Mouse (Mus musculus): Measurements from ENCODE around the gene Cttnbp2. TPM values are rescaled to one million over a fixed set of nuclear protein-coding genes. Genes with fewer than 3 reads are reported as not detected.
A peak's percentile ranks its signal among the peaks of the same experiment; 100 is the strongest.

Gene Cttnbp2
- 100 to 1,000 TPM; 124 to 157 TPM for total RNA-seq (2021)

- peak; percentile 81 to 83 for DNase-seq (ENCODE audit: low spot score in 2 of 2)
- intact Hi-C loops (cut with DNase I): loop anchor here (5.0 kb wide), 3 partner anchors 67 to 303 kb away; no protein-coding TSS in a partner anchor
Measured at GRCm38 (mm10) chr6:18514480-18515352, at the start of gene Cttnbp2. Cttnbp2 (minus strand) TSS chr6:18514843.

DNA sequence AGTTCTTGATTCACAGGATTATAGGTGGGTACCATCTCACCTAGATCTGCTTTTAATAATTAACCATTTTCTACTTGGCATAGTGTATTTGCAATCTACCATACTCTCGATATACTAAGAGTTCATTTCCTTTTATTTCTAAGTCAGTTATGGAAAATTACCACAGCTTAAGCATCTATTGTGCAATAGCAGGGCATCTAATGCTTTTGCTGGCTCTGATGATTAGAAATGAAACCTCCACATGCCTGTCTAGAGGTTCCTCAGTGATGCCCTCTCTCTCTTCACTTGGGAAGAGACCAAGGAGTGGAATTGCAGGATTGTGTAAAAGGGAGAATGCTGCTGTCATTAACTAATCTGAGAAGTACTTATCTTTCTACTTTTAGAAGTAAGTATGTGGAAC is 44.4 kb upstream of the Cttnbp2 start:
- intact Hi-C loops (cut with DNase I): no loop called here
- DNase-seq (ENCODE audit: low spot score in 2 of 2): no peak

- intact Hi-C loops (cut with DNase I): no loop called here
Measured at GRCm38 (mm10) chr6:18547516-18548465, 33.1 kb upstream of the Cttnbp2 start.

DNA sequence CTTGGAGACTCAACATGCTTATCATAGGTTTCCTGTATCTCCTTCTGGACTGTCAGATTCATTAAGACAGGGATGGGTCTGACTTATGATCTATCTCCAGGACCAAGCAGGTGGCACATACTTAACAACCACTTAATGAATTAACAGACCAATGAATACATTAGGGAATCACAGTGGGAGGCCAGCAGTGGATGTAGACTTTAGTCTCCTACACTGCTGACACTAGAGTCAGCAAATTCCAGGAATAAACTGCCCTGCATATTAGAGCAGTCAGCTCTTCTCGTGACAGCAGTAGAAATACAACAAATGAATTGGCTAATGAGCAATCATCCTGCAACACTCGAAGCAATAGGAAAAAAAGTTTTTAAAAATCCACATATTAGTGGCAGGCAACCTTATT is 29.2 kb upstream of the Cttnbp2 start:
- intact Hi-C loops (cut with DNase I): no loop called here

More at GRCm38 (mm10) chr6:18547516-18548465, 33.1 kb upstream of the Cttnbp2 start:
- peak; percentile 18 to 56 for DNase-seq (ENCODE audit: low spot score in 2 of 2)

DNA sequence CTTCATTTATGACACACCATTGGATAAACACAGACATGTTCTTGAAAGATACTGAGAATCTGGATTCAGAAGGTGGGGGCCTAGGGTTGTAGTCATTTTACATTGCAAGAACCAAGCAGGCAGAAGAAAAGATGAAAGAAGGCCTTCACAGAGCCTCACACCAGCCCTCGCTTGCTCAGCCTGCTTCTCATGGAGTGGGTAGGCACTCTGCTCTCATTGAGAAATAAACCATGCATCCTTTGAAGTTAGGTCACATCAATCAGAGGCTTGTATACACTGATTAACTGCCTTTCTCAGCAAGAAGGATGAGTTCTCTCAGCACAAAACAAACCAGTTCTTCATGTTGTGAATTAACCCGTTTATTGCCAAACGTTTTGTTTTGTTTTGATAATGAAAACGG is 25.8 kb upstream of the Cttnbp2 start:
- no peak for DNase-seq (ENCODE audit: low spot score in 2 of 2)
- intact Hi-C loops (cut with DNase I): no loop called here

More for the DNA sequence above, 29.2 kb upstream of the Cttnbp2 start:
- no peak for DNase-seq (ENCODE audit: low spot score in 2 of 2)

GRCm38 (mm10) chr6:18530394-18530793 is 15.8 kb upstream of the Cttnbp2 start:
- peak in 1 of 2 experiments; percentile 70 for DNase-seq (ENCODE audit: low spot score in 2 of 2)
- intact Hi-C loops (cut with DNase I): no loop called here

- intact Hi-C loops (cut with DNase I): no loop called here
- peak in 1 of 2 experiments; percentile 78 for DNase-seq (ENCODE audit: low spot score in 2 of 2)
Measured at GRCm38 (mm10) chr6:18517626-18518025, 3.0 kb upstream of the Cttnbp2 start.

GRCm38 (mm10) chr6:18513611-18514473 is 801 bp downstream of the Cttnbp2 start:
- DNase-seq (ENCODE audit: low spot score in 2 of 2): peak; percentile 44 to 74
- intact Hi-C loops (cut with DNase I): loop anchor here (5.0 kb wide), 3 partner anchors 67 to 303 kb away; no protein-coding TSS in a partner anchor

DNA sequence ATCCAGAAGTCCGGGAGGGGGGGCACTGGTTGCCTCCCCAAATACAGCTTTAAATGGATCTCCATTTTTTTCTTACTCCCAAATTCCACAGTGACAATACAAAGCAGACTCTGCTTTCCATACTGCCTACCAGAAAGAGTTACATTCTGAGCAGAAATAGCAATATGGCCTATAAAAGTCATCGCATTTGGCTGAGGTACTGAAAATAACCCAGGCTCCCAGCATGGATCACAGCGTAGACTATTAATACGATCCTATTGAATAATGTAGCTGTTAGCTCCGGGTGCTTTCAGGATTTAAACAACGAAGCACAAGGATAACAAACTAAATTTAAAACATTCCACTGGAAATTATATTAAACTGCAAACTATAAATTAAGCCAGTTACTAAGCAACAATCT is 2.8 kb downstream of the Cttnbp2 start:
- intact Hi-C loops (cut with DNase I): loop anchor here (5.0 kb wide), 3 partner anchors 65 to 305 kb away; no protein-coding TSS in a partner anchor
- DNase-seq (ENCODE audit: low spot score in 2 of 2): peak in 1 of 2 experiments; percentile 64

DNA sequence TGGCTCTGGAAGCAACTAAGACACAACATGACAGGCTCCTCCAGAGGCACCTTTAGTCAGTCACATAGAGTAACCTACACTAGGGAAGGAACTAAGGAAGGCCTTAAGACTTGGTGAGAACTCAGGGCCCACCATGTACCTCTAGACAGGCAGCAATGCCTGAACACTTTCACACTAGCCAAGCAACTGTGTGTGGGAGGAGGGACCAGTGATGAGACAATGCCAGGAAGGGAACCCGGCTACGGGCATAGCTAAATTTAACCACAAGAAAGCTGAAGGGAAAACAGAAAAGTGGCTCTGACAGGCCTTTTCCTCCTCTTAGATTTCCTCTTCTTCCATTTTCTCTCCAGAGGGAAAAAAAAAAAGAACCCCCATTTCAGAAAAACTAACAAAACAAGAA is 6.6 kb downstream of the Cttnbp2 start:
- intact Hi-C loops (cut with DNase I): no loop called here
- DNase-seq (ENCODE audit: low spot score in 2 of 2): peak in 1 of 2 experiments; percentile 70

GRCm38 (mm10) chr6:18499833-18500232 is 14.8 kb downstream of the Cttnbp2 start:
- DNase-seq (ENCODE audit: low spot score in 2 of 2): no peak
- intact Hi-C loops (cut with DNase I): loop anchor here (10.0 kb wide), 1 partner anchor 95 kb away; no protein-coding TSS in a partner anchor

DNA sequence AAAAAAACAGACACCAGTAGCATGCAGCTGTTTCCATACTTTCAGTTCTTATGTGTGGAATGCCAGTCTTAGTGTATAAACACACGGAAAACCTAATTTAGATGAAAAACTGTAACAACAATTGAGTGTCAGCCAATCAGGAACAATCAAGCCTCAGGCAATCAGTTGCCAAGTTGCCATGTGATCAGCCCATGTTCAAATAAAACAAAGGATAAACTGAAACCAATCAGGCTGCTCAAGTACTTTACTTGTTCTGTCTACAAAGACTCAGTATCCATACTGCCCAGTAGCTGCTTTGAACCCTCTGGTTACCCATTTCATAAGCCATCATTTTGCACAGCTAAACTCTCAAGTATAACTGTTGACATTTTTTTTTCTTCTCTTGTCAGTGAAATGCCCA is 21.7 kb downstream of the Cttnbp2 start:
- no peak for DNase-seq (ENCODE audit: low spot score in 2 of 2)
- intact Hi-C loops (cut with DNase I): loop anchor here (1.0 to 10.0 kb wide), 2 partner anchors 11 to 88 kb away; no protein-coding TSS in a partner anchor

DNA sequence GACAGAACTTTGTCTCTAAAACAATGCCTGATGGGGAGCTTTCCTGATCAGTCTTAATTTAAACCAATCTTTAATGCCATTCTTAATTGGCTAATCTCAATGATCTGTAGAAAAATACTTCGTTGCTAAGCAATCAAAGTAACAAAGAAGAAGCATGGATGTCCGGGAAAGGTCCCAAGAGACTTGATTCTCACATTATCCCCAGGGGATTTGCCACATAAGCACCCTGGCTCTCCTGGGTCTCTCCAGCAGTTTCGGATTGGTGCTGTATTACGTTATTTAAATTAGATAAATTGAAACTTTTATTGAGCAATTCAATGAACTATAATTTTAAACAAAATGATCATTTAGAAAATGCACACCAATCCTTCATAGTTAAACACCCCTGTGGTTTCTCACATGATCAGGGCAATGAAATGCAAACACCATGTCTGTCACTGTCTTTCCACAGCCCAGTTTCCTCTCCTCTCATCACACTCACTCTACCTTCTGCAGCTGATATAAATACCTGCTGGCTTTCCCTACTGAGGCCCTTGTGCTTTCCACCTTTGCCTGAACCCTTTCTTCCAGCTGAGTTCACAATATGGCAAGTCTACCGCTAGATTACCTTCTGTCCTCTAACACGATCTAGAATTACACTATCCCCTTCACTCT is 22.3 kb downstream of the Cttnbp2 start:
- no peak for DNase-seq (ENCODE audit: low spot score in 2 of 2)
- intact Hi-C loops (cut with DNase I): loop anchor here (1.0 to 10.0 kb wide), 2 partner anchors 10 to 88 kb away; no protein-coding TSS in a partner anchor

DNA sequence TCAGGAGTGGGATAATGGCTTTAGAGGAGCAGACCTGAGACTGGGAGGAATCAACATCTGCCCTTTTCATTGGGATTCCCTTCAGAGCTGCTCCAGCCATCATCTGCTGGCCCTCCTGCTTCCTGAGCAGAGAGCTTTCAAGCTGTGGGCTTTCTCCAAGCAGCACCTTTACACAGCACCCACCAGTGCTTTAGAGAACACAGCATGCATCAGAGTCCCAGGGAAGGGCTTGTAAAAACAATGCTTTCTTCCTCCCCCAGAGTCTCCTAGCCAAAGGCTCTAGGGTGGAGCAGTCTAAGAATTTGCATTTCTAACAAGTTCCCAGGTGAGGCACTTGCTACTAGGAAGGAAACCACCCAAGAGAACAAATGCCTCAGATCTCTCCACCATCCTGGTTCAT is 29.6 kb downstream of the Cttnbp2 start:
- no peak for DNase-seq (ENCODE audit: low spot score in 2 of 2)
- intact Hi-C loops (cut with DNase I): no loop called here

GRCm38 (mm10) chr6:18484061-18484460 is 30.6 kb downstream of the Cttnbp2 start:
- intact Hi-C loops (cut with DNase I): no loop called here
- DNase-seq (ENCODE audit: low spot score in 2 of 2): no peak

DNA sequence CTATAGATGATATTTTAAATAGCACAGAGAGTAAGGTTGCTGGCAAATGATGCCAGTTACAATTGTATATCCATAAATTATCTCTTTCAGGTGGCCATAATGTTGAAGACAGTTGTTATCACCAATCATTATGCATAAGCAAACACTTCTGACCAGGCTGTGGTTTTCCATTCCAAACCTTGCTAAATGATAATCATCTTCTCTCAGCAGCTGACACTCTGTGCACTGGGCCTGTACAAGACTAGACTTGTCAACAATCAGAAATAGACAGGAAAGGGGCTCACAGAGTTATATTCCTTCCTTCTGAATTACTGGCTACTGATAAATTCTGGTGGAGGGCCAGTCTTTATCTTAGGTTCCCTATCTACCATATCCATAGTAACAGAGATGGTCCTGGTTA is 32.1 kb downstream of the Cttnbp2 start:
- intact Hi-C loops (cut with DNase I): loop anchor here (1.0 kb wide), 1 partner anchor 10 kb away; no protein-coding TSS in a partner anchor

GRCm38 (mm10) chr6:18481781-18482180 is 32.9 kb downstream of the Cttnbp2 start:
- intact Hi-C loops (cut with DNase I): loop anchor here (1.0 kb wide), 1 partner anchor 11 kb away; no protein-coding TSS in a partner anchor
- no peak for DNase-seq (ENCODE audit: low spot score in 2 of 2)

More for the DNA sequence above, 32.1 kb downstream of the Cttnbp2 start:
- DNase-seq (ENCODE audit: low spot score in 2 of 2): no peak

GRCm38 (mm10) chr6:18477313-18477930 is 37.2 kb downstream of the Cttnbp2 start:
- DNase-seq (ENCODE audit: low spot score in 2 of 2): no peak
- intact Hi-C loops (cut with DNase I): no loop called here
